Mouse (Mus musculus): ENCODE measurements around the gene Jmjd1c.

The Jmjd1c gene

DNA sequence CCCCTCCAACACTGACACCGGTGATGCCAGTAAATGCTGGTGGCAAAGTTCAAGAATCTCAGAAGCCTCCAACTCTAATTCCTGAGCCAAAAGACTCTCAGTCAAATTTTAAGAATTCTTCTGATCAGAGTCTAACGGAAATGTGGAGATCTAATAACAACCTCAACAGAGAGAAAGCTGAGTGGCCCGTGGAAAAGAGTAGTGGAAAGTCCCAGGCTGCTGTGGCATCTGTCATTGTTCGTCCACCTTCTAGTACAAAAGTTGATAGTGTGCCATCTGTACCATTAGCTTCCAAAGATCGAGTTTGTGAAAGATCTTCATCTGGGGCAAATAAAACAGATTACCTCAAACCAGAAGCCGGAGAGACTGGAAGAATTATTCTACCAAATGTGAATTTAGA lies 129.6 kb downstream of the Jmjd1c start:
- no peak for DNase-seq (ENCODE audit: low read depth, low spot score)

DNA sequence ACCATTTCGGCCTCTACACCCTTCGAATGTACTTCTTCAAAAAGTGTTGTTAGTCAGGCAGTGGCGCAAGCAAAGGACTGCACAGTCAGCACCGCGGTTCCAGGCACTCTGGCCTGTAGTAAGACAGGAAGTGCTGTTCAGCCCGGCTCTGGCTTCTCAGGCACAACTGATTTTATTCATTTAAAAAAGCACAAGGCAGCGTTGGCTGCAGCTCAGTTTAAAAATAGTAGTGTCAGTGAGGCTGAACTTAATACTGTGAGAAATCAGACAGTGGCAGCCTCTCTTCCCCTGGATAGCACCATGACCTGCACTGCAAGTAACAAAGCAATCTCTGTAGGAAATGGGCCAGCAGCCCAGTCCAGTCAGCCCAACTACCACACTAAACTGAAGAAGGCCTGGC lies 130.2 kb downstream of the Jmjd1c start:
- no peak for DNase-seq (ENCODE audit: low read depth, low spot score)

GRCm38 (mm10) chr10:67226543-67226942 lies 130.6 kb downstream of the Jmjd1c start:
- DNase-seq (ENCODE audit: low read depth, low spot score), result no peak

DNA sequence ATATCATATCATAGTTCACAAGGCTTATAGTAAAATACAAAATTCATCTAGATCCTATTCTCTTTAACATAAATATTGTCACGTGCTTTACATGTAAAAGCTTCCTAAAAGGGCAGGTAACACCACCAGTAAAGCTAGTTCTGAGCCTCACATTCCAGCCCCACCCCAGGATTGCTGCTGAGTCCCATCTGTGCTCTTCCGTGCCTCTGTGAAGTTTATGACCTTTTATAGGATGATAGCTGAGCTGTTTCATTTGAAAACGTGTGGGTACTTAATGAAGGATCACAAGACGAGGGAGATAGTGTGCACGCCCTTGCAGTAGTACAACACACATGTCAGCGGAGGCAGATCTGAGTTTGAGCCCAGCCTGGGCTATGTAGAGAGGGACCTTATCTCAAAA lies 134.5 kb downstream of the Jmjd1c start:
- no peak for DNase-seq (ENCODE audit: low read depth, low spot score)

- DNase-seq (ENCODE audit: low read depth, low spot score), result peak; percentile 5
These were observed 151.2 kb downstream of the Jmjd1c start for GRCm38 (mm10) chr10:67247145-67247544.

DNA sequence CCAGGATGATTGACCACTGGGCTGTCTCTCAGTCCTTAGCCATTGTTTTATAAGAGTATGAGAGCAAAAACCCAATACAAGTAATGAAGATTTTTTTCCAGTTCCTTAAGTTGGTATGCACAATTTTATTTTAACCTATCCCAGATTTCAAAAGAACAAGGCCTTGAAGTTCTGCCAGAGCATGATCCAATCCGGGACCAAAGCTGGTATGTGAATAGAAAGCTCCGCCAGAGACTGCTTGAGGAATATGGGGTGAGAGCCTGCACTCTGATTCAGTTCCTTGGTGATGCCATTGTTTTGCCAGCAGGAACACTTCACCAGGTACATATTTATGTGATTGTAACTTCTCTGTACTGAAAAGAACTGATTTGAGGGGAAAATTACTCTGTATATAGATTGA lies 153.6 kb downstream of the Jmjd1c start:
- no peak for DNase-seq (ENCODE audit: low read depth, low spot score)

DNA sequence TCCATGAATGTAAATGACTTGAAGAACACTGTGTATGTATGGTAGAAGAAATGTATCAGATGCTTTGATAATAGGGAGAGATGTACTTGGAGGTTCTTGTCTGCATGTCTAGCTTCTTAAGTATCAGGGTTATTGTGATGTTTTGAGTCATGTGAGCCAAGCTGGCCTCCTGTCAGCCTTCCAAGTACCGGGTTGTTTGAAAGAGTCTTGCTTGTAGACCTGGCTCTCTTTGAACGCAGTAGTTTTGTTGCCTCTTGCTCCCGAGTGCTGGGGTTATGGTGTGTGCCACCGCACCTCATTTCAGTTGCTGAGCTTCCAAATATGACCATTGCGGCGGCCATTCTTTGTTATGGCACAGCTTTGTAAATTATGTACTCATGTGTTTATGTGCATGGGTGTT lies 154.9 kb downstream of the Jmjd1c start:
- no peak for DNase-seq (ENCODE audit: low read depth, low spot score)

DNA sequence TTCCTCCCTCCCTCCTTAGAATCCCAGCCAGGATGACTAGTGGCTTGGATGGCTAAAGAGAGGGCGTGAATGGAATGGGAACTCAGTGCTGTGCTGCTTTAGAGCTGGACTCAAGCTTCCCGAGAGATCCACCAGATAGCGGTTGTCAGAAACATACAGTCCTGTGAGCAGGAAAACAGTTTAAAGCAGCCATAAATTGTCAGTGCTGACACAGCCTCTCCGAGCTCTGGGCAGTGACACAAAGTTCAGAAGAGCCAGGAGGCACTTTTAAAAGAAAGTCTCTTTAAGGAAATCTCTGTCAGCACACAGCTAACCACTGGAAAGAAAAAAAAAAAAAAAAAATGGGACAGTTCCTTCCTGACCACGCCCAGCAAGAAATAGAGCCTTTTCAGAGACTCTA lies 156.4 kb downstream of the Jmjd1c start:
- DNase-seq (ENCODE audit: low read depth, low spot score), result no peak

DNA sequence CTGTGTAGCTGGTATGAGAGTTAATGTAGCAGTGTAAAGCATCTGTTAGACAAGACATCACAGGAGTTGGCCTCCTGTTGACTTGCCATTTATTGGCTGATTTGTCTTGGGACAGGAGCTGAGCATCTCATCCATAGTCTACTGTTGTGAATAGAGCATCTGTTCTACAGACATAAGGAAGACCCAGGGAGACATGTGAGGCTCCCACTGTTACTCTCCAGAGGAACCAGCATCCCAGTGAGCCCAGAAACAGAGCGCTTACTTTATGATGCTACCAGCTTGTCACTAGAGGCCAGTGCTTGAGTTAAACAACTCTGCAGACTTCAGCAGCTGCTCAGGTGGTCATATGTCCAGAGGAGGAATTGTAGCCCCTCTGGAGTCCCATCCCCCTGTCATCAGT lies 157.2 kb downstream of the Jmjd1c start:
- no peak for DNase-seq (ENCODE audit: low read depth, low spot score)

GRCm38 (mm10) chr10:67264852-67265251 lies 168.9 kb downstream of the Jmjd1c start:
- peak; percentile 31 for DNase-seq (ENCODE audit: low read depth, low spot score)

- no peak for DNase-seq (ENCODE audit: low read depth, low spot score)
These were observed 180.0 kb downstream of the Jmjd1c start for GRCm38 (mm10) chr10:67275916-67276315.

DNA sequence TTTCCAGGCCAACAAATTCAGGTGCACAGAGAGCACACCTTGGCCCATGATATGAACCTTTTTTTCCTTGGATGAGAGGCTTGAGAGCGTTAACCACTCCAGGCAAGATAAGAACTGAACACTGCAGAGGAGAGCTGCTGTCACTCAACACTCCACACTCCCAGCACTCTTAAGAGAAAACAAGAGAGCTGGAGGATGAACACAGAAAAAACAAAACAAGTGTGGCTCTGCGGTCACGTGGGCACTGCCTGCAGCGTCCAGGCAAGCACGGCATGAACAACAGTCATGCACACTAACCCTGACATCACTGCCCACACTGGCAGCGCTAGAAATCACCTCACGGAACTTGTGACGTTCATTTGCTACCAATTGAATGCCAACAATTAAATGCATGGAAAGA lies 185.9 kb downstream of the Jmjd1c start:
- no peak for DNase-seq (ENCODE audit: low read depth, low spot score)

DNA sequence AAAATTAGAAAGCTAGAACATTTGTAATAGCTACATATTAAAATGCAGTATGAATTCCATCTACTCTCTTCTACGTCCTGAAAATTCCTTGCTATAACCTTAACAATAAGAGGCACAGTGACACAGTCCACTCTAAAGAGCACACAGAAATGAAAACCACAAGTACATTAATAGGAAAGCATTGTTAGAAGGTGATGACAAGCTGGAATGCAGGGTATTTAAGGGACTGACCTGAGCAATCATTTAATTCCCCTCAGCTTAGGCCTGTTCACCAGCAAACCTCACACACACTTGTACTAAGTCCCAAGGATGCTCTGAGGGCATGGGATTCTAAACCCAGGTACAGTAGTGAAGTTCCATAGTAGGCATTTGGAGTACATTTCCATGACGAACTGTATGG lies 186.6 kb downstream of the Jmjd1c start:
- no peak for DNase-seq (ENCODE audit: low read depth, low spot score)

DNA sequence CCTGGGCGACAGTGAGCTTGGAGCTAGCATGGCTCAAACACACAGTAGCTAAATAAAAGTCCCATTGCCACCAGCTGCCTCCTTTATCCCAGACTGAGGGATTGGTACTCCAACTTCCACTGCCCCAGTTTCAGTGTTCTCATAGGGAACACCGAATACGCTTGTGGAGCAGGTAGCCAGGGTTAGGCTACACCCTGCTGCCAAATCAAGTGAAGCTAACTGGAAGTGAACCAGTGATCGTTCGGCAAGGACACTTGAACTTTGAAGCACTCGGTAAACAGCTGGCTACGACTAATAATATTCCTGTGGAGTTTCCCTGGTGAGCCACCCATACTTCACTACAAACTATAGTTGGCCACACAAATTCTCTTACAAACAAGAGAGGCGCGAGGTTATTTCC lies 187.6 kb downstream of the Jmjd1c start:
- DNase-seq (ENCODE audit: low read depth, low spot score), result no peak

GRCm38 (mm10) chr10:67284311-67284710 lies 188.4 kb downstream of the Jmjd1c start:
- peak; percentile 8 for DNase-seq (ENCODE audit: low read depth, low spot score)

GRCm38 (mm10) chr10:67284761-67285175 lies 188.8 kb downstream of the Jmjd1c start:
- DNase-seq (ENCODE audit: low read depth, low spot score), result peak; percentile 4

- DNase-seq (ENCODE audit: low read depth, low spot score), result peak; percentile 91
These were observed 189.4 kb downstream of the Jmjd1c start, which contains the start of gene Nrbf2 for GRCm38 (mm10) chr10:67285176-67285814. Nrbf2 (minus strand) TSS chr10:67285305.

DNA sequence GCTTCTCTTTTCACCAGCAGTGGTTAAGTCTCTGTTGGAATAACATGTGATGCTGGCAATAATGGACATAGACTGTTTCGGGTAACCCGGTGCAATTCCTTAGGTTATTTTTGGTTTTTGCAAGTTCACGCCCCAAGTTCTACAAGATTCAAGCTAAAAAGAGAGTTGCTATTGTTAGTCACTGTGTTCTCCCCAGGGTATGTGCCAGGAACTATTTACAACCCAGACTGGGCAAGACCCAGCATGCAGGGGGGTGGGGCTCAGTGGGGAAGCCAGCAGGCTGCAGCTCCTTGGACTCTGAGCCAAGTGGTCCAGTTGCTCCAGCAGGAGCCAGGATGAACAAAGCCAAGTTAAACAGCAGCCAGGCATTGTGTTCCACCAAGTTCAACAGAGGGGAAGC lies 192.0 kb downstream of the Jmjd1c start:
- no peak for DNase-seq (ENCODE audit: low read depth, low spot score)

DNA sequence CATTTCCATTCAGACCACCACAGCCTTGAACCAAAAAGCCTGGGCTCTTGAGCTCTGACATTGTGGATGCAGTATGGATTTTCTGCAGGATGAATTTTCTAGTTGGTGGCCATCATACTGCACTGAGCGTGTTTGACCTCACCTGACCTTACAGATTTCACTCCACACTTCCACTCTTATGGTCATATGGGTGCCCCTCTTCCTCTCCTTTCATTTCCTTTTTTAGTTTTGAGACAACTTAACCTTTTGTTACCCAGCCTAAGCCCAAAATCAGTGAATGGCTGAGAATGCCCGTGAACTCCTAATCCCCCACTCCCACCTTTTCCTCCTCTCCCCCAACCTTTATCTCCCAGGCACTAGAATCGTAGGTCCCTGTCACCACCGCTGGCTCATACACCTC lies 194.7 kb downstream of the Jmjd1c start:
- no peak for DNase-seq (ENCODE audit: low read depth, low spot score)

DNA sequence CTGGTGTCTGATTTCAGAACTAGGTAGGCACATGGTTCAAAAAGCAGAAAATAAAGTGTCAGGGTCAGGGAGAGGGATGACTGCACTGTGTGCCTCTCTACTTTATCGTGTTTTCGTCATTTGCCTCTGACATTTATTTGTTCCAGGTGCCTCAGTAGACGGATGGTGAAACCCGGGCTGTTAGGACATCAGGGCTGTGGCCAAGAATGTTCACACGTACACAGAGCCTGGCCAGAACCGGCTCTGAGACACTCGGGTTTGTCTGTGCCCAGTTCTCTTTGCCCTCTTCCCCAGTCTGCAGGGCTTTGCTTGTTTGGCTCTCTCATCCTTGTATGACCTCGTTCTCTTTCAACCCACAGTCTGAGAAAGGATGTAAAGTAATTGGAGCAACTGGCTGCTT lies 195.2 kb downstream of the Jmjd1c start:
- DNase-seq (ENCODE audit: low read depth, low spot score), result no peak

GRCm38 (mm10) chr10:67295331-67295730 lies 199.4 kb downstream of the Jmjd1c start:
- DNase-seq (ENCODE audit: low read depth, low spot score), result no peak

- DNase-seq (ENCODE audit: low read depth, low spot score), result no peak
These were observed 200.1 kb downstream of the Jmjd1c start for GRCm38 (mm10) chr10:67295938-67296466.

- no peak for DNase-seq (ENCODE audit: low read depth, low spot score)
These were observed 200.7 kb downstream of the Jmjd1c start for GRCm38 (mm10) chr10:67296482-67297152.

Data from embryo, embryonic 11.5 days (tissue).